Mouse (Mus musculus) liver, adult (tissue): ENCODE data around the gene Sap30l.

ENCODE experiments used
- GATA4 ChIP-seq: IDR thresholded peaks from 2 replicates; pipeline ENCODE4 v1.6.1; 2014; ENCODE audit warnings: mild to moderate bottlenecking, low read length; ENCODE audit not compliant: insufficient replicate concordance

Sap30l gene

GRCm38 (mm10) chr11:57800971-57801765 is at the start of gene Sap30l:
Sap30l (plus strand) TSS chr11:57801637.
- no peak for TF ChIP-seq GATA4

- TF ChIP-seq GATA4 = no peak
Measured at GRCm38 (mm10) chr11:57753538-57754203, 47.8 kb upstream of the Sap30l start.

GRCm38 (mm10) chr11:57758621-57759020 is 42.8 kb upstream of the Sap30l start:
- TF ChIP-seq GATA4 = no peak

DNA sequence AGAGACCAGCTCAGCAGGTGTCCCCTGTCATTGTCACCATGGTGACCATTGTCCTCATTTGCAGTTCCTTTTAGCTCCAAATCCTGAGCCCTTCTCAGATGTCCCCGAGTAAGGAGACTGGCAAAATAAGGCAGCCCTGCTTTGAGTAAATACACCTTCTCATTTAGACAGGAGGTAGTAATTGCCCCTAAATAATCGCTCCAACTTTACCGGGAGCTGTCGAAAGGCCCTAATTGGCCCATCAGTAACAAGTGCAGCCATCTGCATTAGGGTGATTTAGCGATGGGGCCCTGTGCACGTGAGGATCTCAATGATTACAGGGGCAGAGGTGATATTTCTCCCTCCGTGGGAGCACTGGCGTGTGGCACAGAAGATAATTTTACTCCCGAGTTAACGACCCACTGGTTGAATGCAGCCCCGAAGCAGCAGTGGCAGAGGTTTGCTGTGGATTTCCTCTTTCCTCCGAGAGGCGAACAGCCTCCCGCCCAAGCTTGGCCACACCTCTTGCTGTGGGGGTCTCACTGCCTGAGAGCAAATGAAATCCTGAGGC is 40.9 kb upstream of the Sap30l start:
- no peak for TF ChIP-seq GATA4

DNA sequence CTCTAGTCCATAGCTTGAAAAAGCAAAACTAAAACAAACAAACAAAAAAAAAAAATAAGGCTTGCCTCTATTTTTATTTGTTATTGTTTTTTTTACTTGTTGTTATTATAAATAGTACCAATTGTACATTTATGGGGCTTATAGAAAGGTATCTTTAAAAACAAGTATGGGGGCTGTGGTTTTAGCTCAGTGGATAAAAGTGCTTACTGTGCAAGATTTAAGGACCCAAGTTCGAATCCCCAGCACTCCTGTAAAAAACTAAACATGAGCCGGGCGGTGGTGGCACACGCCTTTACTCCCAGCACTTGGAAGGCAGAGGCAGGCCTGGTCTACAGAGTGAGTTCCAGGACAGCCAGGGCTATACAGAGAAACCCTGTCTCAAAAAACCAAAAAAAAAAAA is 40.1 kb upstream of the Sap30l start:
- TF ChIP-seq GATA4 = no peak

- TF ChIP-seq GATA4 = no peak
Measured at GRCm38 (mm10) chr11:57764124-57764523, 37.3 kb upstream of the Sap30l start.

GRCm38 (mm10) chr11:57766617-57767016 is 34.8 kb upstream of the Sap30l start:
- no peak for TF ChIP-seq GATA4

DNA sequence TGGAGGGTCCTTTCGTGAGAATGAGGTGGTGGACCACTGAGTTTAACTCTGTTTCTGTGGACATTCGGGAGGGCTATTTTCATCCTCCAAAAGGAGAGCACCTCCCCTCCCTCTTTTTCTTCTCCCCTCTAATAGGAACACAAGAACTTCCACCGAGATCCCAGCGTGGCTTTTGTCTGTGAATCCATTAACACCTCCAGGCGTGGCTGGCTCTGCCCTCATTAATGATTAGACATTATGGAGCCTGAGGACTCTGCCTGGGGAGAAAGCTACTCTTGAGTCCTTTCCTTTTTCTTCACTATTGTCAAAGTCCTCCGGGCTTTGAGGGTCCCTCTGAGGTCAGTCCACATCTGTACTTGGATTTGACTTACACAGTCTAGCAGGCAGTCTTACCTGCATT is 34.3 kb upstream of the Sap30l start:
- TF ChIP-seq GATA4 = no peak

- no peak for TF ChIP-seq GATA4
Measured at GRCm38 (mm10) chr11:57770776-57771175, 30.7 kb upstream of the Sap30l start.

- TF ChIP-seq GATA4 = no peak
Measured at GRCm38 (mm10) chr11:57771676-57772075, 29.8 kb upstream of the Sap30l start.

GRCm38 (mm10) chr11:57773479-57773878 is 28.0 kb upstream of the Sap30l start:
- no peak for TF ChIP-seq GATA4

- no peak for TF ChIP-seq GATA4
Measured at GRCm38 (mm10) chr11:57773936-57774335, 27.5 kb upstream of the Sap30l start.

DNA sequence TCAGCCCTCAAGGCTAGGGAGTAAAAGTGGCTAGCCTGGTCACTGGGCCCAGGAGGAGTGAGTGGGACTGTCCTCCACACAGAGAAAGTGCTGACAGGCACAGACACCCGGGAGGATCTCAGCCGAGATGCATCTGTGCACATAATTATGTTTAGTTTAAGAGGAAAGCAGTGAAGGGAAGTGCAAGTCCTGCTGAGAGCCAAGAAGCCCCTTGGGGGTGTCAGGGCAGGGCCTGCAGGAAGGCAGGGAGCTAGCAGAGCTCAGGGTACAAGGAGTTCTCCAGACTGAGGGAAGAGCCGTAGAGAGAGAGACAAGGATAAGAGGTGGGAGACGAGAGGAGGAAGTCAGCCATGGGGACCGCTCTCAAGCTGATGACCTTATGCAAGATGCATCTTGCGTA is 25.6 kb upstream of the Sap30l start:
- no peak for TF ChIP-seq GATA4

DNA sequence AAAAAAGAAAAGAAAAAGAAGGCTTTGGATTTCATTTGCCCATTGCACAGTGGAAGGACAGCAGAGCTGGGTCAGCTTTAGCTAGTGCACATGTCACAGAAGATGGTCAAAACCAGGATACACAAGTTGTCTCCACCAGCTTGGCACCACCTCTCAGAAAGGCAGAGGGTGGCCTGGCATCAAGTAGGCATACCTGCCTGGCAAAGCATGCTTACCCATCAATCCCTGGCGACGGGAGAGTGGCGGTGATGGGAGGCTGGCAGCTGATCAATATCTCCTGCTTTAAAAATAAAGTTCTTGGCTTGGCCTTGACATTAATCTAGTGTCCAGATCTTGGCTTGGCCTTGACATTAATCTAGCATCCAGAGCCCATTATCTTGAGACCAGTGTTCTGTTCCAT is 24.9 kb upstream of the Sap30l start:
- no peak for TF ChIP-seq GATA4

DNA sequence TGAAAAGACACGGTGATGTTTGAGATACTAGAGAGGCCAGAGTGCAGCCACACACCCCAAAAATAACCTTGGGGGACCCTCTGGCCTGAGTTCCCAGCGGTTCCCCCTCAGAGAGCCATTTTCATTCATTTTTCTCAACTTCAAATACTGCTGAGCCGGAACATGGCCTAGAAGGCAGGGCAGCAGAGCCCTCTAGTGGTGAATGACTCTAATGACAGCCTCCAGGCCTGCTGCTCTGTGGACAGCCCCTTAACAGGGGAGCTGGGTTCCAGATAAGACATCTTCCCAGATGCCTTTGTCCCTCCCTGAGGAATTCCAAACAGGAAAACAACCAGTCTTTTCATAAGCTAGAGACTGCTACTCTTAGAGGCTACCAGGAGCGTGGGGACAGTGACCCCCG is 23.1 kb upstream of the Sap30l start:
- no peak for TF ChIP-seq GATA4

DNA sequence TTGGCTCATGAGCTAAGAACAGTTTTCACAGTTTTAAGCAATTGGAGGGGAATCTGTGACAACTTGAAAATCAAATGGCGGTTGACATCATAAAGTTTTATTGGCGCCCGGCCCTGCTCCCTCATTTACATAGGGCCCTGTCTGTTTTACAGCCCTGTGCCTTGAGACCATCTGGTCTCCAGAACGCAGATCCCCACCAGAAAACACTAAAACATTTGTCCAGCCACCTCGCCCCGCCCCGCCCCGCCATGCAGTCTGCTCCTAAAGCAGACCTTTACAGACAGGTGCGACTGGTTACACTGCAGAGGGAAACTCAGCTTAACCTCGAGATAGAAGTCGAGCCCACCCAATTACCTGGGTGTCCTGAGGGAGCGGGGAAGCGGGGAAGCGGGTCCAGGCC is 21.6 kb upstream of the Sap30l start:
- no peak for TF ChIP-seq GATA4
